Mouse (Mus musculus) E14TG2a.4 (cell line): Measurements from ENCODE around the gene Olfr291.

Experiments used
- H3K27me3 ChIP-seq: 2 replicates; pipeline ENCODE4 v1.6.1; 2014; ENCODE audit warnings: low read length, control low read depth; ENCODE audit not compliant: insufficient read depth
- H3K36me3 ChIP-seq: 2 replicates; pipeline ENCODE4 v1.6.1; 2014; ENCODE audit warnings: low read length, control low read depth; ENCODE audit not compliant: insufficient read depth
- H3K4me1 ChIP-seq: replicated peaks from 2 replicates; pipeline ENCODE4 v1.6.1; 2014; ENCODE audit warnings: low read depth, low read length, control low read depth
- H3K4me3 ChIP-seq: replicated peaks from 2 replicates; pipeline ENCODE4 v1.5.1; 2014; ENCODE audit warnings: mild to moderate bottlenecking, low read length
- H3K9me3 ChIP-seq: 2 replicates; pipeline ENCODE4 v1.6.1; 2014; ENCODE audit warnings: low read length, control low read depth
- CTCF ChIP-seq: conservative IDR thresholded peaks from 2 replicates; pipeline ENCODE4 v1.5.1; 2014; ENCODE audit warnings: low read length
- NANOG ChIP-seq: IDR thresholded peaks from 2 replicates; pipeline ENCODE4 v1.6.1; 2014; ENCODE audit warnings: borderline replicate concordance, low read length, mixed read lengths
- POU5F1 ChIP-seq: IDR thresholded peaks from 2 replicates; pipeline ENCODE4 v1.6.1; 2014; ENCODE audit warnings: low read length, borderline replicate concordance

Olfr291 gene

DNA sequence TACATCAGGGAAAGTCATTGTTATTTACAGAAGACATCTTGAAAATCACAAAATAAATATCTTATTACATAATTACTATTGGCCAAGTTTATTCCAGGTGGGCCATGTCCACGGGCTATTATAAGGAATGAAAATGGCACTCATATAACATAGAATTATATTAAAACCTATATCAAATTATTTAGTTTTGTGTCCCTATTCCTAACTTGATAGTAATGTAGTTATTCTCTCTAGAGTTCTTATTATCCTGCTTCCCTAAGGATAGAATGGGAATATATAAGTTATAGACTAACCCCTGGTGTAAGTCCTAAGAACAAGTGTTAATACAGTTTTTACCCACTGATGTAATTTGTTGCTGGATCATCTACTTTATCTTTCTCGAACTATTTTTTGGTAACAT lies at the start of gene Olfr291:
Gene Olfr291 (plus strand): TSS at position 301 of the 400 bp plus-strand sequence.
- Histone ChIP-seq H3K9me3 (no peaks in the 10 kb centered on the region), H3K4me1 (no peaks in the 10 kb centered on the region), H3K27me3 (no peaks in the 10 kb centered on the region), H3K4me3 (no peak within 1 kb of the TSS), H3K36me3 (no peaks in the 10 kb centered on the region)
- TF ChIP-seq NANOG = no peak
- no peak for TF ChIP-seq CTCF
- TF ChIP-seq POU5F1 = no peak

DNA sequence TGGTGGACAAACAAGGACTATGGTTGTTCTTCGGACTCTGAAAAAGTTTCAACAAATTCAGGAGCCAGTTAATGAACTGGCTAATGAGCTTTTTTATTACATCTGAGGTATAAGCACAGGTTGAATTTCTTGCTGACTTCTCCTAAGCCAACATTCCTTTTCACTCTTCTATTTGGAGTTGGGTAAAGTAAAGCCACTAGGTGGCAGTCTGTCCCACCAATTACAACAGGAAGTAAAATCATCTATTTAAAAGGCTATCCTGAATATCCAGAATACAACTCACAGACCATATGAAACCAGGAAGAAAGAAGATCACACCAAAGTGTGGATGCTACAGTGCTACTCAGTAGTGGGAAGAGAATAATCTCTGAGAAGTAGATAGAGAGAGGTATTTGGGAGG lies 48.1 kb upstream of the Olfr291 start:
- H3K36me3 ChIP-seq = no peaks in the 10 kb centered on the region
- H3K27me3 ChIP-seq = no peaks in the 10 kb centered on the region
- H3K4me1 ChIP-seq = no peaks in the 10 kb centered on the region
- peak; percentile 34 for TF ChIP-seq CTCF
- no peak for TF ChIP-seq NANOG
- TF ChIP-seq POU5F1 = no peak
- peaks cover 24% of the 10 kb centered on the region for H3K9me3 ChIP-seq
- H3K4me3 ChIP-seq = no peak overlapping the region

DNA sequence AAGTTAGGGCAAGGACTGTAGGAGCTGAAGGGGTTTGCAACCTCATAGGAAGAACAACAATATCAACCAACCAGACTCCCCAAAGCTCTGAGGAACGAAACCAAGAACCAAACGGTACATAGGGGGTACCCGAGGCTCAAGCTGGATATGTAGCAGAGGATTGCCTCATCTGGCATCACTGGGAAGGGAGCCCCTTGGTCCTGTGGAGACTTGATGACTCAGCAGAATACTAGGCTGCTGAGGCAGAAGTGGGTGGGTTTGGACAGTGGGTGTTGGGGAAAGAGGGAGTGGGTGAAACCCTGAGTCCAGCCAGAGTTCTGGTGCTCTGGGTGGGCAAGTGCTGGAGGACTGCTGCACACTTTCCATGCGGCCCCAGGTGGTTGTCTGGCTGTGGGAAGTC lies 47.2 kb upstream of the Olfr291 start:
- Histone ChIP-seq H3K4me1 (no peaks in the 10 kb centered on the region), H3K9me3 (peaks cover 24% of the 10 kb centered on the region), H3K36me3 (no peaks in the 10 kb centered on the region), H3K27me3 (no peaks in the 10 kb centered on the region), H3K4me3 (no peak overlapping the region)
- TF ChIP-seq POU5F1 = no peak
- TF ChIP-seq CTCF = no peak
- TF ChIP-seq NANOG = no peak

DNA sequence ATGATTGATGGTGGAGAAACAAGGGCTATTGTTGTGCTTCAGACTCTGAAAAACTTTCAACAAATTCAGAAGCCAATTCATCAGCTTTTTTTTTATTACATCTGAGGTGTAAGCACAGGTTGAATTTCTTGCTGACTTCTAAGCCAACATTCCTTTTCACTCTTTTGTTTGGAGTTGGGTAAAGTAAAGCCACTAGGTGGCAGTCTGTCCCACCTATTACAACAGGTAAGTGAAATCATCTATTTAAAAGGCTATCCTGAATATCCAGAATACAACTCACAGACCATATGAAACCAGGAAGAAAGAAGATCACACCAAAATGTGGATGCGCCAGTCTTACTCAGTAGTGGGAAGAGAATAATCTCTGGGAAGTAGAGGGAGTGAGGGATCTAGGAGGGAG lies 31.2 kb downstream of the Olfr291 start:
- H3K9me3 ChIP-seq = peaks cover 2% of the 10 kb centered on the region; the same call in 1 of the 2 replicates
- no peaks in the 10 kb centered on the region for H3K27me3 ChIP-seq
- H3K4me1 ChIP-seq = no peaks in the 10 kb centered on the region
- H3K36me3 ChIP-seq = no peaks in the 10 kb centered on the region
- H3K4me3 ChIP-seq = no peak overlapping the region
- no peak for TF ChIP-seq POU5F1
- TF ChIP-seq NANOG = no peak
- TF ChIP-seq CTCF = peak; percentile 34
